Mouse (Mus musculus) retina, postnatal 7 days (tissue): ENCODE results near the gene Jak3.
A peak's percentile ranks its signal among the peaks of the same experiment; 100 is the strongest.

Experiments used
- DNase-seq: peaks from one replicate; pipeline ENCODE4 v3.0.0-alpha.2; 2012; ENCODE audit warnings: low read depth, low spot score

The Jak3 gene

DNA sequence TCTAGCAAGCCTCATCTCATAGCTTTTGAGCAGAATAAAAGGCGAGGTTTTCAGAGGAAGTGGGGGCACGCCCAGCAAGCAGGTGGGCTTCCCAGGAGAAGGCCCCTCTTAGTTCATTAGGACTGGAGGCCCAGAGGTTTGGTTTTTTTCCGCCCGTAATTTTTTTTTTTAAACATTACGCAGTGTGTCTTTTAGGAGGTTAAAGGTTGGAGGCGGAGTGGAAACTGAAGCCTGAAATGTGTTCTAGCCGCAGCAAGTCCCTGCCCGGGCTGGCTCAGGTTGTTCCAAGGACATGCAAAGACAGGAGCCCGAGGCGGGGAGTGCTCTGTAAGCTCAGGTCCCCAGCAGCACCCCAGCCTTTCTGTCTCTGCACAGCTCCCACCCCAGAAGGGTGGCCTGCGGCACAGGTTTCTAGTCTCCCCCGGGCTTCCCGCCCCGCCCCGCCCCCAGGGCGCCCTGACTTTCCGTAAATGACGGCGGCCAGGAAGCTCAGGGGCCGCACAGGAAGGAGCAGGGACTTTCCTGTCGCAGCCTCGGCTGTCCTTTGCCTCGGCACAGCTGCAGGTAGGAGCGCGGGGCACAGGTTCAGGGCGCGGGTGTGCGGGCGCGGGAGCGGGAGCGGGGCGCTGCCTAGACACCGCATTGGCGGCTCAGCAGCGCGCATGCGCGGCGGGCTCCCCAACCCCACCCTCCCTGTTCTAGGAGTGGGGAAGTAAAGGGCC lies at the start of gene Jak3:
Jak3 (plus strand) TSS at position 277 of the 722 bp plus-strand sequence.
- no peak for DNase-seq

GRCm38 (mm10) chr8:71626753-71627152 lies 49.3 kb upstream of the Jak3 start:
- no peak for DNase-seq

- DNase-seq, result no peak
Observed at GRCm38 (mm10) chr8:71627265-71628099, 48.6 kb upstream of the Jak3 start.

GRCm38 (mm10) chr8:71628396-71629095 lies 47.5 kb upstream of the Jak3 start:
- DNase-seq, result no peak

- peak; percentile 85 for DNase-seq
Observed at GRCm38 (mm10) chr8:71629096-71629697, 46.9 kb upstream of the Jak3 start.

GRCm38 (mm10) chr8:71629781-71630212 lies 46.3 kb upstream of the Jak3 start:
- no peak for DNase-seq

- no peak for DNase-seq
Observed at GRCm38 (mm10) chr8:71630761-71631160, 45.3 kb upstream of the Jak3 start.

GRCm38 (mm10) chr8:71631897-71632296 lies 44.2 kb upstream of the Jak3 start:
- no peak for DNase-seq

DNA sequence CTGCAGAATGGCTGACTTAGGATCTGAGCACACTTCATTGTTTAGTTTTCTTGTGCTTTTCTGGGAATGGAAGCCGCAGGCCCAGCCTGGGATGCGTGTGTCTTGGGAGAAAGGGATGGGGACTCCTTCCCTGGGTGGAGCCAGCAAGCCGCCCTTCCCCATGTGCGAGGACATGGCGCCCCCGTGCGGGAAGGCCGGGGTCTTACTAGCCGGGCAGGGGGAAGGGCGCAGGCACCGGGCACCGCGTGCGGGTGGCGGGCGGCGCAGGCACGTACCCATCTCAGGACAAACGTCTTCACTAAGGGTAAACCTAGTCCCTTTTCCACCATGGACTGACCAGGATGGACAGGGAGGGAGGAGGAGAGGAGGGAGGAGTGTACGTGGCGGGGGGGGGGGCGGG lies 42.9 kb upstream of the Jak3 start:
- DNase-seq, result no peak

DNA sequence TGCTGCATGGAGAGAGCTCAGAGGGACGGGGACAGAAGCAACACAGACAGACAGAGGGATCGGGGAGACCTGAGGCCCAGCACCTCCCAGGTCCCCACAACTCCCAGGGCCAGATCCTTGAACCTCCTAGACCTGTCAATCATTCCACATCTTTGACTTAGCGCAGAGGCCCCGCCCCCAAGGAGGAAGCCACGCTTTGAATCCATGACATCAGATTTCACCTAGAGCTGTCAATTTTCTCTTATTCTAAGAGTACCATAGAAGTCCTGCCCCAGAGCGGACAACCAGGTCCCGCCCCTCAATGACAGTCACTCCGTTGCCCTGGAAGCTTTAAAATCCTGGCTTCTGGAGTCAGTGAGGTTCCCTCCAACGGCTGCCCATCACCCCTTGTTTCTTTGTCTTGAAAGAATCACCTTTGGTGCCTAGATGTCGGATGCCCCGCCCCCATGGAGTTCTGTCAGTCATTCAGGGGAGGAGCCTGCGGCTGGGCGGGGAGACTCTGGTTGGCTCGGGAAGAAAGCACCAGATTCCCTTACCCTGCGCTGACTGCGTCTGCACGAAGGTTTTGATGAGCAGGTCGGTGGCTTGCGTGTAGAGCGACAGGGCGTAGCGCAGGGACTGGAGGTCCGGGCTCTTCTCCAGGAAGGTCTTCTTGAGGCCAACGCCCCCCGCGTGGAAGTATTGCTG lies 42.0 kb upstream of the Jak3 start:
- DNase-seq, result no peak

- DNase-seq, result no peak
Observed at GRCm38 (mm10) chr8:71637149-71638095, 38.7 kb upstream of the Jak3 start.

DNA sequence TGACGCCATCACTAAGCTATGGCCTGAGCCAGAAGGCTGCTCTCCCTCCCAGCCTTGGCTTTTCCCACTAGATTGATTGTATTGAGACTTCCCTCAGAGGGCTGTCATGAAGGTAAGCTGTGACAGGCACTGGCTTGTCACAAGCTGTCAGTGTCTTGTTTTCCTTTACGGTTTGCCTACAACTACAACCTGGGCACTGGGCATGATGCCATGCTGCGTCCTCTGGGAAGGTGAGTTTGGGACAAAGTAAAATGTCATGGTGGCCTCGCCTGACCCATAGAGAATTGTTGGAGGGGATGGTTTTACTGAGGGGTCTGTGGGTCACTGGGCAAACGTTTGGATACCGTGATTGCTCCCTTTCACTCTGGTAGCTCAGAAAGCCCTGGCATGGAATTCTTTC lies 37.8 kb upstream of the Jak3 start:
- DNase-seq, result no peak

DNA sequence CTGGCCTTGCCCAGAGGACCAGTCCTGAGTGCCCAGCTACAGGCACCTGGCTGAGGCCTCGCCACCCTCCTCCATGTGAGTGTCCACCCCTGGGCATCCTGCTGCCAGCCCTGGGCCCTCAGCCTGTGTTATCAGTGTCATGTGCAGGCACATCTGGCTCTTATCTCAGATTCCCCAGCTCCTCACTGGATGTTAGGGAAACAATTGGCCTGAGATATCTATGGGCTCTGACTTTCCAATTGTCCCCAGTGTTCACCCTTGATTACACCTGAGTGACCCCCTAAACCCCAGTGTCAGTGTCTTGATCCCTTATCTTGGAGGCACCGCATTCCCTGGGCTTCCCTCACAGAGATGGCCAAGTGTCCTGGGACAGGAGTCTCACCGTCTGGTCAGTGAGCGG lies 36.8 kb upstream of the Jak3 start:
- no peak for DNase-seq

- DNase-seq, result no peak
Observed at GRCm38 (mm10) chr8:71645510-71645909, 30.6 kb upstream of the Jak3 start.

DNA sequence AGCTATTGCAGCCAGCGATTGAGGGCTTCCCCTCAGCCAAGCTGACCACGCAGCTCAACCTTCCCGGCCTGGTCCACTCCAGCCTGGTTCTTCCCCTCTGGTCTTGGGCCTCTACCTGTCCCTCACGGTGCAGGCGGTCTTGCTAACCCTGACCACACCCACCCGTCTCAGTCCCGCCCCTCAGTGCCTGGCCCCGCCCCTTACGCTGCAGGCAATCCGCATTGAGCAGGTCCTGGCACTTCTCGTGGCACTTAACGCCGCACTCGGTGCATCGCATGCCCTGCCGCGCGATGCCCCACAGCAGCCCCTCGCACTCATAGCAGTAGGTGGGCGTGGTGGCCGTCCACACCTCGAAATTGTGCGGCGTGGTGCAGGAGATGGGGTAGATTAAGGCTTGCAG lies 21.5 kb upstream of the Jak3 start:
- DNase-seq, result no peak

DNA sequence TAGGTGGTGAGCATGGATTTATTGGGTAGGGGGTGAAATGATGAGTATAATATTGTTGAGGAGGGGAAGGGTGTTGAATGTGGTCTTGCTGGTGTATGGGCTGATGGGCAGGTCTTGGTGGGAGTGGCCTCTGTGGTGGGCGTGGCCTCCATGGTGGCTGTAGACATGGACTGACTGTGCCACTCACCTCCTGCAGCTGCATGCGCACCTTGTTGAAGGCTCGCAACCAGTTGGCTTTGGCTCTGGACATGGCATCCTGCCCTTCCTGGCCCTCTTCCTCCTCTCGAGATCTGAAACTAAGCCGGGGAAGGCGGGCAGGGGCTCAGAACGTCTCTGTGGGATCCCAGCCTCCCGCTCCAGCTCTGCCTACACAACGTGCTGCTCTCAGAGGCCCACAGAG lies 18.3 kb upstream of the Jak3 start:
- DNase-seq, result no peak

- DNase-seq, result no peak
Observed at GRCm38 (mm10) chr8:71658515-71659049, 17.5 kb upstream of the Jak3 start.

GRCm38 (mm10) chr8:71659751-71660150 lies 16.3 kb upstream of the Jak3 start:
- no peak for DNase-seq

- DNase-seq, result peak; percentile 85
Observed at GRCm38 (mm10) chr8:71660325-71661120, 15.6 kb upstream of the Jak3 start.
